Mouse (Mus musculus): ENCODE data around the gene Ddias. TPM values are rescaled to one million over a fixed set of nuclear protein-coding genes. Genes with fewer than 3 reads are reported as not detected.

The Ddias gene
- polyA plus RNA-seq, 1 experiment: 0.55 TPM

Other genes with a start within 250 kb of the Ddias start
- 0.30 and 0.36 TPM in 2 replicates for gene Ankrd42, start 237.1 kb downstream of the Ddias start, polyA plus RNA-seq (2012; rRNA removed)
- 9.9 and 12.3 TPM in 2 replicates for gene Pcf11, start 204.3 kb downstream of the Ddias start, polyA plus RNA-seq (2012; rRNA removed)
- 1.1 and 3.7 TPM in 2 replicates for gene Rab30, start 132.6 kb downstream of the Ddias start, polyA plus RNA-seq (2012; rRNA removed)
- gene Prcp, start 223 bp upstream of the Ddias start, polyA plus RNA-seq (2012; rRNA removed): 11.8 and 12.2 TPM in 2 replicates
- 0.14 and 0.18 TPM in 2 replicates for gene Fam181b, start 205.6 kb upstream of the Ddias start, polyA plus RNA-seq (2012; rRNA removed)

All from large intestine, adult 2 months (tissue).